Mouse (Mus musculus) MEL (cell line): ENCODE results near the gene Esp31. TPM values are rescaled to one million over a fixed set of nuclear protein-coding genes. Genes with fewer than 3 reads are reported as not detected.

Source experiments
- DNase-seq: peaks from one replicate; pipeline ENCODE4 v3.0.0; 2011; ENCODE audit warnings: low read depth, low spot score
- H3K27ac ChIP-seq: 2 replicates; pipeline ENCODE4 v1.5.1; 2012; ENCODE audit warnings: low read depth, mild to moderate bottlenecking, control low read depth, low read length, moderate library complexity; ENCODE audit not compliant: control insufficient read depth
- H3K27me3 ChIP-seq, 2 experiments: fragments of 150-350 bp in 1 of 2; sonication (generic) in 1 of 2; 2 replicates each; pipeline ENCODE4 v1.6.1; 2012; ENCODE audit warnings: low read length in 2 of 2, mild to moderate bottlenecking in 2 of 2, improper control_type of control experiment in 1 of 2, moderate library complexity in 1 of 2; ENCODE audit not compliant: insufficient read depth in 2 of 2, control insufficient read depth in 1 of 2
- H3K36me3 ChIP-seq, 2 experiments: 2 replicates each; pipeline ENCODE4 v1.6.1; 2012 to 2014; ENCODE audit warnings: low read length in 2 of 2, improper control_type of control experiment in 1 of 2, inconsistent platforms in 1 of 2, mild to moderate bottlenecking in 1 of 2; ENCODE audit not compliant: insufficient read depth in 2 of 2, control insufficient read depth in 1 of 2
- H3K4me1 ChIP-seq, 2 experiments: fragments of 150-350 bp in 1 of 2; sonication (generic) in 1 of 2; 2 replicates each; pipeline ENCODE4 v1.6.1; 2012; ENCODE audit warnings: low read length in 2 of 2, improper control_type of control experiment in 1 of 2, mild to moderate bottlenecking in 1 of 2; ENCODE audit not compliant: insufficient read depth in 2 of 2, control insufficient read depth in 1 of 2
- H3K4me3 ChIP-seq, 2 experiments: fragments of 150-350 bp in 1 of 2; sonication (generic) in 1 of 2; 2 replicates each; pipeline ENCODE4 v1.5.1; 2012; ENCODE audit warnings: low read depth in 2 of 2, low read length in 2 of 2, mild to moderate bottlenecking in 2 of 2, moderate library complexity in 2 of 2, control low read depth in 1 of 2, improper control_type of control experiment in 1 of 2; ENCODE audit not compliant: control insufficient read depth in 1 of 2, insufficient read depth in 1 of 2
- H3K79me2 ChIP-seq: 2 replicates; pipeline ENCODE4 v1.6.1; 2012; ENCODE audit warnings: mild to moderate bottlenecking, low read length, moderate library complexity; ENCODE audit not compliant: control insufficient read depth, poor library complexity, insufficient read depth
- H3K9ac ChIP-seq: 2 replicates; pipeline ENCODE4 v1.6.1; 2012; ENCODE audit warnings: low read depth, mild to moderate bottlenecking, control low read depth, low read length, moderate library complexity; ENCODE audit not compliant: control insufficient read depth, poor library complexity, severe bottlenecking
- H3K9me3 ChIP-seq: fragments of 150-350 bp; sonication (generic); replicated peaks from 2 replicates; pipeline ENCODE4 v1.6.1; 2012; ENCODE audit warnings: mild to moderate bottlenecking, low read length, improper control_type of control experiment, moderate library complexity; ENCODE audit not compliant: insufficient read depth
- E2F4 ChIP-seq: IDR thresholded peaks from 2 replicates; pipeline ENCODE4 v1.6.1; 2011; ENCODE audit warnings: low read depth, low read length, improper control_type of control experiment, borderline replicate concordance
- ELF1 ChIP-seq: IDR thresholded peaks from 2 replicates; pipeline ENCODE4 v1.6.1; 2014; ENCODE audit warnings: low read depth, mild to moderate bottlenecking, inconsistent platforms, low read length, improper control_type of control experiment, moderate library complexity
- GABPA ChIP-seq: IDR thresholded peaks from 2 replicates; pipeline ENCODE4 v1.6.1; 2012; ENCODE audit warnings: low read depth, mild to moderate bottlenecking, inconsistent platforms, low read length, improper control_type of control experiment, moderate library complexity
- GATA1 ChIP-seq: IDR thresholded peaks from 2 replicates; pipeline ENCODE4 v1.6.1; 2011; ENCODE audit warnings: low read depth, low read length, improper control_type of control experiment
- HCFC1 ChIP-seq: IDR thresholded peaks from 2 replicates; pipeline ENCODE4 v1.6.1; 2012; ENCODE audit warnings: low read depth, mild to moderate bottlenecking, inconsistent platforms, low read length, improper control_type of control experiment, moderate library complexity
- JUND ChIP-seq: IDR thresholded peaks from 2 replicates; pipeline ENCODE4 v1.6.1; 2011; ENCODE audit warnings: low read depth, mild to moderate bottlenecking, improper control_type of control experiment, low read length
- MAX ChIP-seq: IDR thresholded peaks from 2 replicates; pipeline ENCODE4 v1.6.1; 2011; ENCODE audit warnings: low read length, improper control_type of control experiment
- MAZ ChIP-seq: IDR thresholded peaks from 2 replicates; pipeline ENCODE4 v1.6.1; 2012; ENCODE audit warnings: low read depth, mild to moderate bottlenecking, inconsistent platforms, low read length, improper control_type of control experiment
- MEF2A ChIP-seq: IDR thresholded peaks from 2 replicates; pipeline ENCODE4 v1.6.1; 2014; ENCODE audit warnings: low read depth, mild to moderate bottlenecking, inconsistent platforms, low read length, improper control_type of control experiment; ENCODE audit not compliant: poor library complexity, insufficient replicate concordance, severe bottlenecking; ENCODE audit errors: extremely low read depth
- MXI1 ChIP-seq: IDR thresholded peaks from 2 replicates; pipeline ENCODE4 v1.6.1; 2011; ENCODE audit warnings: mild to moderate bottlenecking, low read depth, low read length, improper control_type of control experiment
- MYB ChIP-seq: IDR thresholded peaks from 2 replicates; pipeline ENCODE4 v1.6.1; 2011; ENCODE audit warnings: mild to moderate bottlenecking, low read depth, low read length, improper control_type of control experiment
- MYC ChIP-seq: IDR thresholded peaks from 2 replicates; pipeline ENCODE4 v1.6.1; 2011; ENCODE audit warnings: low read depth, mild to moderate bottlenecking, low read length, improper control_type of control experiment, moderate library complexity
- NRF1 ChIP-seq: IDR thresholded peaks from 2 replicates; pipeline ENCODE4 v1.6.1; 2014; ENCODE audit warnings: low read depth, mild to moderate bottlenecking, inconsistent platforms, low read length, improper control_type of control experiment, moderate library complexity; ENCODE audit not compliant: poor library complexity, insufficient read depth, severe bottlenecking
- POLR2A ChIP-seq, 2 experiments: IDR thresholded peaks; 2 replicates each; pipeline ENCODE4 v1.6.1; 2011 to 2012; ENCODE audit warnings: low read length in 2 of 2, mild to moderate bottlenecking in 2 of 2, control low read depth in 1 of 2, improper control_type of control experiment in 1 of 2, low read depth in 1 of 2, moderate library complexity in 1 of 2; ENCODE audit not compliant: control insufficient read depth in 1 of 2, insufficient read depth in 1 of 2, poor library complexity in 1 of 2
- RAD21 ChIP-seq: IDR thresholded peaks from 2 replicates; pipeline ENCODE4 v1.6.1; 2011; ENCODE audit warnings: mild to moderate bottlenecking, low read depth, low read length, improper control_type of control experiment
- SIN3A ChIP-seq: IDR thresholded peaks from 2 replicates; pipeline ENCODE4 v1.6.1; 2012; ENCODE audit warnings: low read length, improper control_type of control experiment, inconsistent platforms
- TAL1 ChIP-seq: IDR thresholded peaks from 2 replicates; pipeline ENCODE4 v1.6.1; 2012; ENCODE audit warnings: mild to moderate bottlenecking, inconsistent platforms, low read length, moderate library complexity, mixed read lengths
- TCF12 ChIP-seq: IDR thresholded peaks from 2 replicates; pipeline ENCODE4 v1.6.1; 2014; ENCODE audit warnings: low read depth, mild to moderate bottlenecking, inconsistent platforms, low read length, improper control_type of control experiment, moderate library complexity
- polyA plus RNA-seq, 2 experiments: library from polyadenylated mRNA; stranded (reverse) in 1 of 2; unstranded in 1 of 2; fragments of >175 nt in 1 of 2; fragments of >200 nt in 1 of 2; gene quantifications; 2 replicates each; pipeline versions ENCODE4 v1.2.1 to v1.2.4; 2012; ENCODE audit warnings: low replicate concordance in 2 of 2, low read depth in 1 of 2; ENCODE audit not compliant: insufficient read length in 2 of 2, insufficient read depth in 1 of 2, missing spikeins in 1 of 2
- total RNA-seq: library from RNA; depleted of rRNA; stranded (reverse); fragments of 300-350 nt; gene quantifications from 2 replicates; pipeline ENCODE4 v1.2.3, GENCODE M21; 2012; rRNA removed

Gene Esp31
- not detected in 2 replicates for total RNA-seq
- polyA plus RNA-seq = not detected

GRCm38 (mm10) chr17:38639147-38639546 lies at the start of gene Esp31:
Esp31 (plus strand) TSS chr17:38639447.
- no peak for DNase-seq
- TF ChIP-seq MAX (no peak), TAL1 (no peak), E2F4 (no peak), MAZ (no peak), MYC (no peak), MXI1 (no peak), JUND (no peak), MEF2A (no peak), POLR2A (IDR thresholded peaks at IDR 0.05; ENCODE audit: control insufficient read depth in 1 of 2, insufficient read depth in 1 of 2, low read depth in 1 of 2, low read length in 2 of 2, poor library complexity in 1 of 2) (no peak), HCFC1 (no peak), SIN3A (no peak), ELF1 (no peak), GATA1 (no peak), MYB (no peak), GABPA (no peak), TCF12 (no peak), NRF1 (no peak), RAD21 (no peak)
- TF ChIP-seq, all 39 proteins: peak for 0
- H3K36me3 ChIP-seq = no peaks in the 10 kb centered on the region
- H3K9ac ChIP-seq = no peak within 1 kb of the TSS
- H3K9me3 ChIP-seq = no peaks in the 10 kb centered on the region
- no peak within 1 kb of the TSS for H3K4me3 ChIP-seq
- no peak within 1 kb of the TSS for H3K27ac ChIP-seq
- no peaks in the 10 kb centered on the region for H3K79me2 ChIP-seq
- H3K4me1 ChIP-seq = no peaks in the 10 kb centered on the region
- H3K27me3 ChIP-seq = no peaks in the 10 kb centered on the region

Other genes with a start within 250 kb of the Esp31 start
- not detected in 2 replicates for gene Esp36, start 219.3 kb upstream of the Esp31 start, total RNA-seq
- not detected for gene Esp36, start 219.3 kb upstream of the Esp31 start, polyA plus RNA-seq
- not detected in 2 replicates for gene Esp34, start 85.3 kb upstream of the Esp31 start, total RNA-seq
- gene Esp34, start 85.3 kb upstream of the Esp31 start, polyA plus RNA-seq = not detected